Mouse (Mus musculus) stomach, embryonic 14.5 days (tissue): ENCODE data around the gene Sh3bp5l. TPM values are rescaled to one million over a fixed set of nuclear protein-coding genes. Genes with fewer than 3 reads are reported as not detected.
"Not testable (repeated sequence)": the region's sequence is repeated elsewhere in the genome, so short reads cannot be mapped to it uniquely, and the experiment has no call there.

ENCODE experiments used
- ATAC-seq: fragments of 200-750 bp; cut with Nextera tagmentation; 2 replicates; pipeline ENCODE4 v1.8.0; 2017; ENCODE audit warnings: low read depth, moderate TSS enrichment; ENCODE audit not compliant: insufficient number of reproducible peaks, insufficient read depth, low FRiP score
- H3K27ac ChIP-seq: fragments of 300-500 bp; sonication (generic); 2 replicates; pipeline ENCODE4 v1.5.1; 2014; ENCODE audit warnings: mild to moderate bottlenecking, low read length, moderate library complexity, mixed read lengths
- H3K27me3 ChIP-seq: fragments of 300-500 bp; sonication (generic); 2 replicates; pipeline ENCODE4 v1.6.1; 2014; ENCODE audit warnings: low read length, control low read depth, mixed read lengths; ENCODE audit not compliant: control insufficient read depth, insufficient read depth
- H3K36me3 ChIP-seq: fragments of 300-500 bp; sonication (generic); 2 replicates; pipeline ENCODE4 v1.6.1; 2014; ENCODE audit warnings: mild to moderate bottlenecking, control low read depth, low read length, moderate library complexity, mixed read lengths; ENCODE audit not compliant: control insufficient read depth, insufficient read depth
- H3K4me1 ChIP-seq: fragments of 300-500 bp; sonication (generic); 2 replicates; pipeline ENCODE4 v1.6.1; 2014; ENCODE audit warnings: low read length, control low read depth, mixed read lengths; ENCODE audit not compliant: control insufficient read depth, insufficient read depth
- H3K4me2 ChIP-seq: fragments of 300-500 bp; sonication (generic); replicated peaks from 2 replicates; pipeline ENCODE4 v1.6.1; 2014; ENCODE audit warnings: low read depth, low read length, control low read depth
- H3K4me3 ChIP-seq: fragments of 300-500 bp; sonication (generic); 2 replicates; pipeline ENCODE4 v1.5.1; 2014; ENCODE audit warnings: low read depth, low read length, control low read depth
- H3K9ac ChIP-seq: fragments of 300-500 bp; sonication (generic); replicated peaks from 2 replicates; pipeline ENCODE4 v1.6.1; 2014; ENCODE audit warnings: low read depth, mild to moderate bottlenecking, control low read depth, low read length, moderate library complexity, mixed read lengths
- H3K9me3 ChIP-seq: fragments of 300-500 bp; sonication (generic); 2 replicates; pipeline ENCODE4 v1.6.1; 2016; ENCODE audit warnings: low read depth, low read length, control low read depth; ENCODE audit not compliant: control insufficient read depth
- WGBS: fragments of 180-500 bp; shearing (Covaris S2); extraction: QIAGEN DNeasy Blood & Tissue Kit; methylation state at CpG from one replicate; pipeline ENCODE4 v1.1.7; 2014; 5-methylcytosine and 5-hydroxymethylcytosine counted together
- polyA plus RNA-seq: library from polyadenylated mRNA; unstranded; fragments of >200 nt; fragmentation: Nextera tagmentation; extraction: Ambion mirVana; gene quantifications from 2 replicates; pipeline ENCODE4 v1.2.1, GENCODE M21; 2014

Sh3bp5l gene
- polyA plus RNA-seq, 1 experiment from 2014 or later, result 22.4 TPM

DNA sequence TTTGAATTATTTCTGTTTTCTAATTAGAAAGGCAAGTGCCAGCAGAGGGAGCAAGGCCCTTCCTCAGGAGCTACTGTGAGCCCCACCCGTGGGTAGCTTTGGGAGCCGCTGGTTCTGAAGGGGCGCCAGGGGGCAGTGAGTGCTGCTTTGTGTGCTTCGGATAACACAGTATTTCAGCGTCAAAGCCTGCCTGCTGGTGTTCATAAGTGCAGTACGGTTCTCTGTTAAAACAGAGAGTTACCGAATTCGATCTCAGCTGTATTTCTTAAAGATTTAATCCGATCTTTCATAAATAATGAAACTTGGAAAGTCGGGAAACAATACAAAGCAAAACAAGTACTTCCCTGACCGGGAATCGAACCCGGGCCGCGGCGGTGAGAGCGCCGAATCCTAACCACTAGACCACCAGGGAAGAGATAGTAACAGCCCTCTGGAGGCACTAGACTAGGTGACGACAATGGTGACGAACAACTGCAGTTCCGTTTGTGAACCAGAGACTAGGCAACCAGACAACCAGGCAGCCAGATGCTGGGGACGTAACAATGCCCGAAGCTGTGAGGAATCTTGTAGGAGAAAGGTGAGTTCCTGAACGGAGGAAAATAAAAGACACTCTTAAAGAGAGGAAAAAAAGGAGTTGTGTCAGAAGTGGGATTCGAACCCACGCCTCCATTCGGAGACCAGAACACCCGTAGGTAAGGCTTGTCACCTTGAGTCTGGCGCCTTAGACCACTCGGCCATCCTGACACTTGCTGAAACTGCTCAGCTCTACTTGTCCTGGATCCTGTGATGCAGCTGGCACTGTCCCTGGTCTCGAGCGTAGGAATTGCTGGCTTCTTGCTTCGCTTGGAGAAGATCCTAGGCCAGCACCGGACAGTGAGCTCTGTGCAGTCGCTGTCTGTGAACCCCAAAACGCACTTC is 28.4 kb upstream of the Sh3bp5l start:
- Histone ChIP-seq H3K4me1 (peaks cover 5% of the 10 kb centered on the region), H3K27me3 (no peaks in the 10 kb centered on the region), H3K9ac (peak overlapping the region; percentile 48), H3K9me3 (no peaks in the 10 kb centered on the region), H3K36me3 (no peaks in the 10 kb centered on the region), H3K27ac (peak overlapping the region; percentile 92), H3K4me2 (peak overlapping the region; percentile 50), H3K4me3 (peak overlapping the region; percentile 54)
- WGBS, result under 1% methylated on average over 36 of the region's 36 CpGs
- peak; percentile 92 for ATAC-seq

- Histone ChIP-seq H3K9me3 (no peaks in the 10 kb centered on the region), H3K27ac (peak overlapping the region; percentile 92), H3K27me3 (no peaks in the 10 kb centered on the region), H3K4me1 (peaks cover 5% of the 10 kb centered on the region), H3K4me2 (peak overlapping the region; percentile 50), H3K36me3 (no peaks in the 10 kb centered on the region), H3K9ac (peak overlapping the region; percentile 48), H3K4me3 (peak overlapping the region; percentile 54)
- under 1% methylated on average over 26 of the region's 26 CpGs for WGBS
- ATAC-seq, result peak; percentile 44
Measured at GRCm38 (mm10) chr11:58302774-58303445, 27.6 kb upstream of the Sh3bp5l start.

DNA sequence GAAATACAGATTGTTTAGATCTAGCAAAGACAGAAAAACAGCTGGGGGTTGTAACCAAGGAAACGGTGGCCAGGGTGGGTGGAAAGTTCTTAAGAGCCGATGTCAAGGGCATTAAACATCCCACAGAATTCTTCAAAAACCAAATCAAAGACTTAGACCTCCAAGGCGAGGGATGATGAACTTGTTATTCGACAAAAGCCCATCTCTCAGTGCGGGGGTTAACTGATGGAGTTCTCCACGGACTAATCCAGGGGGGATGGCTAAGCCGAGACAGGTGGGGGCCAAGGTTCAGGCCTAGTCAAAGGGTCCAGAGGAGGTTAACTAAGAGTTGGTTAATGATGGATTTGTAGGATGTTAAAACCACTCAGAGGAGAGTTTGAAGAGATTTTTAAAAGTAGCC is 26.9 kb upstream of the Sh3bp5l start:
- peak overlapping the region; percentile 54; the same call in 1 of the 2 replicates for H3K4me3 ChIP-seq

DNA sequence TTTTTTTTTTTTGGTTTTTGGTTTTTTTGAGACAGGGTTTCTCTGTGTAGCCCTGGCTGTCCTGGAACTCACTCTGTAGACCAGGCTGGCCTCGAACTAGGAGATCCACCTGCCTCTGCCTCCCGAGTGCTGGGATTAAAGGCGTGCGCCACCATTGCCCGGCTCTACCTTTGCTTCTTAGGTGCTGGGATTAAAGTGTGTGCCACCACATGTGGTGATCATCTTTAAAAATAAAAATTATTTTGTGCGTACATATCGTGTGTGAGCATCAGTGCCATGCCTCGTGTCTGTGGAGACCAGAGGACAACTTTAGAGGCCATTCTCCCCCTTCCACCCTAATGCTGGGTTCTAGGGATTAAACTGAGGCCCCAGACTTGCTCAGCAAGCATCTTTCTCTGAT is 25.2 kb upstream of the Sh3bp5l start:
- not testable (repeated sequence) for H3K27me3 ChIP-seq, ATAC-seq, H3K9me3 ChIP-seq, H3K4me2 ChIP-seq, H3K36me3 ChIP-seq, H3K4me3 ChIP-seq, H3K27ac ChIP-seq, H3K9ac ChIP-seq, H3K4me1 ChIP-seq
- WGBS, result 87% methylated on average over 8 of the region's 8 CpGs

More for the DNA sequence above, 26.9 kb upstream of the Sh3bp5l start:
- H3K9me3 ChIP-seq, result no peaks in the 10 kb centered on the region
- peak overlapping the region; percentile 50; the same call in 1 of the 2 replicates for H3K4me2 ChIP-seq
- ATAC-seq, result no peak
- H3K27me3 ChIP-seq, result no peaks in the 10 kb centered on the region
- H3K27ac ChIP-seq, result no peak overlapping the region
- peaks cover 5% of the 10 kb centered on the region for H3K4me1 ChIP-seq
- no peaks in the 10 kb centered on the region for H3K36me3 ChIP-seq
- 17% methylated on average over 7 of the region's 7 CpGs for WGBS
- H3K9ac ChIP-seq, result no peak overlapping the region

DNA sequence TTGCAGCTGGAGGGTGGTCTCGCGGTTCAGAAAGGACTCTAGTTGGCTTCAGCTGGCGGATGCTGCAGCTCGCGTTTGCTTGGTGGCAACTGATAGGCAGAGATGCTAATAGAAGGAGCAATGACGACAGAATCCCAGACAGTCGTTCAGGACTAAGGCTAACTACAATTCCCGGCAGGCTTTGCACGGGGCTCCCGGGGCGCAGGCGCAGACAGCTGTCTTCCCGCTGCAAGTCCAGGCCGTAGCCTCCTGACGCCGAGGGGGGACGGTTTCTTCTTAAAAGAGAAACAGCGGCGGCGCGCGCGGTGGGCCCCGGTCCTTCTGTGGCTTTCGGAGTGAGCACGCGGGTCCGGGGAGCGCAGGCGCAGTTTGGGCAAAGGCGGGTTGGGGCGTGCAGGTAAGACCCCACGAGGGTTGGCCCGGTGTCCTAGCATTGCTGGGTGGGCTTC is 23.6 kb upstream of the Sh3bp5l start, which contains the start of gene Zfp692:
TSS of gene Zfp692 (plus strand) at position 210 of the 449 bp plus-strand sequence.
- Histone ChIP-seq H3K4me2 (peak within 1 kb of the TSS; percentile 91), H3K9ac (peak within 1 kb of the TSS; percentile 66), H3K27ac (peak within 1 kb of the TSS; percentile 84), H3K9me3 (no peaks in the 10 kb centered on the region), H3K36me3 (no peaks in the 10 kb centered on the region; the same call in 1 of the 2 replicates), H3K4me3 (peak within 1 kb of the TSS; percentile 52), H3K27me3 (no peaks in the 10 kb centered on the region), H3K4me1 (peaks cover 5% of the 10 kb centered on the region)
- peak; percentile 64 for ATAC-seq
- under 1% methylated on average over 34 of the region's 34 CpGs for WGBS

GRCm38 (mm10) chr11:58307411-58308080 is 23.0 kb upstream of the Sh3bp5l start:
- no peaks in the 10 kb centered on the region for H3K9me3 ChIP-seq
- no peaks in the 10 kb centered on the region for H3K27me3 ChIP-seq
- H3K9ac ChIP-seq, result peak overlapping the region; percentile 66
- peak overlapping the region; percentile 84 for H3K27ac ChIP-seq
- WGBS, result under 1% methylated on average over 42 of the region's 42 CpGs
- H3K36me3 ChIP-seq, result no peaks in the 10 kb centered on the region; the same call in 1 of the 2 replicates
- H3K4me2 ChIP-seq, result peak overlapping the region; percentile 91
- H3K4me1 ChIP-seq, result peaks cover 5% of the 10 kb centered on the region
- peak; percentile 86 for ATAC-seq
- peak overlapping the region; percentile 52 for H3K4me3 ChIP-seq

DNA sequence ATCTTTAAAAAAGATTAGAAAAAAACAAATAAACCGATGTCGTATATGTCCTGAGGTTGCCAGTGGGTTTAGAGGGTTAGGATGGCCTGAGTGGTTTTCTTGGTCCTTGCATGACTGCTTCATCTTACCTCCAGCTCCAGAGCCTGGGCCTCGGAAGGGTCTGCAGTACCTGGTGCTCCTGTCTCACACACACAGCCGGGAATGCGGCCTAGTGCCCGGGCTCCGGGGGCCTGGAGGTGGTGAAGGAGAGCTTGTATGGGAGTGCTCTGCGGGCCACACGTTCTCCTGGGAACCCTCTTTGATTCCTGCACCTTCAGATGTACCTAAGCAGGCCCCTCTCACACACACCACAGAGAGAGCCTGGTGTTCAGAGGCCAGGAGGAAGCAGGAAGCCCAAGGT is 21.9 kb upstream of the Sh3bp5l start:
- Histone ChIP-seq H3K27ac (no peak overlapping the region), H3K9me3 (no peaks in the 10 kb centered on the region), H3K4me3 (no peak overlapping the region), H3K27me3 (no peaks in the 10 kb centered on the region), H3K9ac (no peak overlapping the region), H3K4me1 (peaks cover 2% of the 10 kb centered on the region), H3K36me3 (no peaks in the 10 kb centered on the region; the same call in 1 of the 2 replicates), H3K4me2 (no peak overlapping the region)
- 96% methylated on average over 9 of the region's 9 CpGs for WGBS
- ATAC-seq, result no peak

DNA sequence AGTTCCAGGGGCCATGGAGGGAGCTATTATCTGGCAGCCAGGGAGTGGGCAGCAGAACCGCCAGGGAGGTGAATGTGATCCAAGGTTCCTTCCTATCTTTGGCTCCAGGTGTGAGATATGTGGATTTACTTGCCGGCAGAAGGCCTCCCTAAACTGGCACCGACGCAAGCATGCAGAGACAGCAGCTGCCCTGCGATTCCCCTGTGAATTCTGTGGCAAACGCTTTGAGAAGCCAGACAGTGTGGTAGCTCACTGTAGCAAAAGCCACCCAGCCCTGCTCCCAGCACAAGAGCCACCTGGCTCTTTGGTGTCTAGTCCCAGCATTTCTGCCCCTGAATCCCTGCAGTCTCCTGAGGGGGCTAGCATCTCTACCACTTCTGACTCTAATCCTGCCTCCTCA is 16.5 kb upstream of the Sh3bp5l start:
- peaks cover 20% of the 10 kb centered on the region; the same call in 1 of the 2 replicates for H3K36me3 ChIP-seq
- WGBS, result 90% methylated on average over 6 of the region's 6 CpGs

More for the DNA sequence above, 16.5 kb upstream of the Sh3bp5l start:
- Histone ChIP-seq H3K27me3 (no peaks in the 10 kb centered on the region), H3K9ac (no peak overlapping the region), H3K4me1 (no peaks in the 10 kb centered on the region), H3K4me2 (no peak overlapping the region), H3K27ac (no peak overlapping the region), H3K4me3 (no peak overlapping the region), H3K9me3 (no peaks in the 10 kb centered on the region)
- no peak for ATAC-seq
